Mouse (Mus musculus): ENCODE measurements around the gene Gm15517.

The Gm15517 gene

GRCm38 (mm10) chr7:44305686-44306085, 44.4 kb downstream of the Gm15517 start:
- in situ Hi-C loops (cut with MboI; ENCODE audit: unreplicated experiment in 2 of 2) = no loop called here

- in situ Hi-C loops (cut with MboI; ENCODE audit: unreplicated experiment in 2 of 2) = no loop called here
Measured at GRCm38 (mm10) chr7:44306516-44307240, 45.4 kb downstream of the Gm15517 start, which contains the start of gene Clec11a. TSS of gene Clec11a (minus strand) at chr7:44306902.

GRCm38 (mm10) chr7:44307261-44308020, 46.2 kb downstream of the Gm15517 start:
- in situ Hi-C loops (cut with MboI; ENCODE audit: unreplicated experiment in 2 of 2) = no loop called here

- in situ Hi-C loops (cut with MboI; ENCODE audit: unreplicated experiment in 2 of 2) = no loop called here
Measured at GRCm38 (mm10) chr7:44309475-44310284, 48.4 kb downstream of the Gm15517 start, which contains the start of gene Shank1. TSS of gene Shank1 (plus strand) at chr7:44310253.

DNA sequence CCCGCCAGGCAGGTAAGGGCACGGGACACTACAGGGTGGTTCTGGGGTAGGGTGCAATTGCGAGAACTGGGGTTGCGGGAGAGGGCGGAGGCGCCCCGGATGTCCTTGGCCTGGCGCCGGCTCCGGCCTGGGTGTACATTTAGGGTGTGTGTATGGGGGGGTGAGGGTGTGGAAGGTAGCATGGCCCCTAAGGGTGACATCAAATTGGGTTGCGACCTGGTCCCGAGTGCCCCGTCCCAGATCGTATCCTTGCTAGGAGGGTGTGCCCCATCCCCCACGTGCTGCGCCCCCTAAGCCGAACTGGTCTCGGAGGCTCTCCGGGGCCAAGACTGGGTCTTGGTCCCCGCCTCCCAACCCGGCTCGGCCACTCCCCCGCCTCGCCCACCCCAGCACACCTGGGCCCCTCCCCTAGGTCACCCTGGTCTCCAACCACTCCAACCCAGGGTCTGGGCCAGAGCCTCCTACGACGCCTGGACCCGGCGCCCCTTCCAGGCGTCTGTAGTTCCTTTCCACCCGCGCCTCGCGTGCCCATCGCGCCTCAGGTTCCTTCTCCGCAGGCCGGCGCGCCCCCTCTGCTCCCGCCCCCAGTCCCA, 49.1 kb downstream of the Gm15517 start:
- in situ Hi-C loops (cut with MboI; ENCODE audit: unreplicated experiment in 2 of 2) = no loop called here

- in situ Hi-C loops (cut with MboI; ENCODE audit: unreplicated experiment in 2 of 2) = no loop called here
Measured at GRCm38 (mm10) chr7:44310878-44311712, 49.8 kb downstream of the Gm15517 start.

Data from v-Abl transformed pro-B cells (cell line).